Mouse (Mus musculus): ENCODE results near the gene Slamf9.

Gene Slamf9

GRCm38 (mm10) chr1:172475054-172475741 is at the start of gene Slamf9:
Gene Slamf9 (plus strand): TSS chr1:172475358.
- no peak for DNase-seq

- no peak for DNase-seq
Observed at GRCm38 (mm10) chr1:172426419-172426818, 48.7 kb upstream of the Slamf9 start.

GRCm38 (mm10) chr1:172427841-172428240 is 47.3 kb upstream of the Slamf9 start:
- DNase-seq = no peak

GRCm38 (mm10) chr1:172428614-172429013 is 46.5 kb upstream of the Slamf9 start:
- no peak for DNase-seq

- no peak for DNase-seq
Observed at GRCm38 (mm10) chr1:172430731-172431220, 44.4 kb upstream of the Slamf9 start.

GRCm38 (mm10) chr1:172431836-172432586 is 43.1 kb upstream of the Slamf9 start:
- DNase-seq = peak; percentile 45 to 56

GRCm38 (mm10) chr1:172432587-172432955 is 42.6 kb upstream of the Slamf9 start:
- no peak for DNase-seq

GRCm38 (mm10) chr1:172433012-172433850 is 41.9 kb upstream of the Slamf9 start:
- DNase-seq = no peak

GRCm38 (mm10) chr1:172433851-172434165 is 41.4 kb upstream of the Slamf9 start:
- DNase-seq = no peak

- no peak for DNase-seq
Observed at GRCm38 (mm10) chr1:172436785-172437184, 38.4 kb upstream of the Slamf9 start.

GRCm38 (mm10) chr1:172438621-172439020 is 36.5 kb upstream of the Slamf9 start:
- no peak for DNase-seq

GRCm38 (mm10) chr1:172440521-172440920 is 34.6 kb upstream of the Slamf9 start:
- DNase-seq = no peak

- no peak for DNase-seq
Observed at GRCm38 (mm10) chr1:172441935-172442445, 33.2 kb upstream of the Slamf9 start.

- DNase-seq = no peak
Observed at GRCm38 (mm10) chr1:172450226-172450625, 24.9 kb upstream of the Slamf9 start.

GRCm38 (mm10) chr1:172450848-172451470 is 24.2 kb upstream of the Slamf9 start:
- peak in 1 of 2 experiments; percentile 19 for DNase-seq

GRCm38 (mm10) chr1:172452911-172453310 is 22.2 kb upstream of the Slamf9 start:
- peak; percentile 28 to 63 for DNase-seq

- no peak for DNase-seq
Observed at GRCm38 (mm10) chr1:172453810-172454209, 21.3 kb upstream of the Slamf9 start.

GRCm38 (mm10) chr1:172455416-172455815 is 19.7 kb upstream of the Slamf9 start:
- no peak for DNase-seq

- no peak for DNase-seq
Observed at GRCm38 (mm10) chr1:172456001-172456677, 19.0 kb upstream of the Slamf9 start.

GRCm38 (mm10) chr1:172457196-172457595 is 18.0 kb upstream of the Slamf9 start:
- no peak for DNase-seq

GRCm38 (mm10) chr1:172458041-172458440 is 17.1 kb upstream of the Slamf9 start:
- DNase-seq = no peak

- DNase-seq = no peak
Observed at GRCm38 (mm10) chr1:172461602-172462001, 13.6 kb upstream of the Slamf9 start.
